Mouse (Mus musculus): ENCODE results near the gene Comt.

DNA sequence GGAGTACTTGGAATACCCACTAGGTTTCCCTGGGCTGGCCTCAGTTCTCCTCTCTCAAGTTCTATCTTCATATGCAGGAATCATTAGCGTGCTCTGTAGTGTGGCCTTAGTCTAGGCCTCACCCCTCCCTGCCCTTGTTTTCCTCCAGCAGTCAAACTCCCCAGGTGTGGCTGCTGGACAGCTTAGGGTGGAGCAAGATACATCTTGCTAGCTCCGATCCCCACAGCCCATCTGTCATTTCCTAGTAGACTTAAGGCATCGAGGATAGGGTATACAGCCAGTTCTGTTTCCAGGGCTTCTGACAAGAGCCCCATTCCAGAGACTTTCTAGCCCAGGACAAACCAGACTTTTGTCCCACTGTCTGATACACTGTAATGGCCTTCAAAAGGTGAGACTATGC is 34.9 kb downstream of the Comt start:
- TF ChIP-seq MYOG (IDR thresholded peaks at IDR 0.05; ENCODE audit: control insufficient read depth, extremely low read depth, insufficient read length) (no peak), CEBPB (IDR thresholded peaks at IDR 0.05; ENCODE audit: low read depth) (no peak), MYOD1 (IDR thresholded peaks at IDR 0.05; ENCODE audit: control insufficient read depth, insufficient read length, low read depth) (no peak), FOSL1 (IDR thresholded peaks at IDR 0.05; ENCODE audit: insufficient read depth, low read length, poor library complexity, severe bottlenecking) (no peak), CTCF (IDR thresholded peaks at IDR 0.05; ENCODE audit: control insufficient read depth, insufficient read depth, insufficient read length) (no peak), USF1 (IDR thresholded peaks at IDR 0.05; ENCODE audit: low read depth) (no peak), MAX (IDR thresholded peaks at IDR 0.05) (no peak)

All from C2C12 (cell line).